Mouse (Mus musculus) lung, adult 2 months (tissue): Measurements from ENCODE around the gene Rasgef1c. TPM values are rescaled to one million over a fixed set of nuclear protein-coding genes. Genes with fewer than 3 reads are reported as not detected.

ENCODE experiments used
- DNase-seq: peaks from one replicate; pipeline ENCODE4 v3.0.0; 2022
- H3K4me1 ChIP-seq: fragments of 200-500 bp; 2 replicates; pipeline ENCODE4 v1.6.1; 2011; ENCODE audit warnings: low read length; ENCODE audit not compliant: control insufficient read depth, insufficient read depth
- H3K4me3 ChIP-seq: fragments of 200-500 bp; replicated peaks from 2 replicates; pipeline ENCODE3; 2011; ENCODE audit warnings: low read depth, mild to moderate bottlenecking, control low read depth, low read length; ENCODE audit errors: extremely low read depth
- CTCF ChIP-seq: fragments of 200-500 bp; IDR thresholded peaks from 2 replicates; pipeline ENCODE4 v1.5.1; 2011; ENCODE audit warnings: mild to moderate bottlenecking, low read length, control low read depth; ENCODE audit not compliant: insufficient read depth
- POLR2A ChIP-seq: fragments of 200-500 bp; IDR thresholded peaks from 2 replicates; pipeline ENCODE4 v1.6.1; 2011; ENCODE audit warnings: low read depth, mild to moderate bottlenecking, control low read depth, low read length, borderline replicate concordance; ENCODE audit errors: extremely low read depth
- WGBS: fragments of 180-500 bp; shearing (Covaris S2); methylation state at CpG from one replicate; pipeline ENCODE4 v1.1.7; 2018; 5-methylcytosine and 5-hydroxymethylcytosine counted together
- polyA plus RNA-seq: library from polyadenylated mRNA; depleted of rRNA; stranded (reverse); fragments of >200 nt; gene quantifications from 2 replicates; pipeline ENCODE4 v1.2.3, GENCODE M21; 2012

Gene Rasgef1c
- polyA plus RNA-seq, 1 experiment: 0.91 TPM

DNA sequence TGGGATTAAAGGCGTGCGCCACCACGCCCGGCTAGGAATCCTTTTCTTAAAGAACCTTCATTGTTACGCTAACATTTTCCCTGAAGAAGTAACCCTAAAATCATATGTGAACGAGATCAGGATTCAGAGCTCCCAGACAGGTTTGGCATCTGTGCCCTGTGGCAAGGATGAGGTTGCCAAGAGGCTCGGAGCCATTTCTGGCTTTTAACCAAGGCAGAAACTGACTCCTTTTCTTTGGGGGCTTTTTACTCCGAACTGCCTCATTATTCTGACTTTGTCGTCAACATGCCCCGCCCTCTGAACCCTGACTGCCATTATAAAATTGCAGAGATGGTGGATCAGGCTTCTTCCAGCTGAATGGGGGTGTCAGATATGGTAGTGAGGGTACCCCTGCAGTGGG is 106.1 kb downstream of the Rasgef1c start:
- WGBS: 84% methylated on average over 10 of the region's 10 CpGs
- no peak for TF ChIP-seq POLR2A
- TF ChIP-seq CTCF: no peak

DNA sequence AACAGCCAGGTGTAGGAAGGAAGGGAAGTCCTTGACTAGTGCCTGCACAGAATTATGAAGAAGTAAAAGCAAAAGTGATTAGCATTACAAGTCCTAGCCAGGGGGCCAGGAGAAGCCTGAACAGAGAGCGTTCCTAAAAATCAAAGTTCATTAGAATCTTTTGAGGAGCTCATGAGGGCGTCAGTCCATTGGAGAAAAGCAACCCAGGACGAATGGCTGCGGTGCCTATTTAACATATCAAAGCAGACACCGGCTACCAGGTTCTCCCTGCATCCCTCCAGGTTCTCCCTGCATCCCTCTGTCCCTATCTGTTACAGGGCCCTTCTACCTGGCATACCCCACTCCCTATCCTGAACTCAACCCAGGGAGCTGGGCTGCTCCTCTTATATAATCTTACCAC is 106.6 kb downstream of the Rasgef1c start:
- WGBS: 61% methylated on average over 5 of the region's 5 CpGs
- no peak for TF ChIP-seq CTCF
- no peak for TF ChIP-seq POLR2A
- no peak for DNase-seq
- Histone ChIP-seq H3K4me1 (no peaks in the 10 kb centered on the region), H3K4me3 (no peak overlapping the region)

More for the DNA sequence above, 106.1 kb downstream of the Rasgef1c start:
- Histone ChIP-seq H3K4me1 (no peaks in the 10 kb centered on the region), H3K4me3 (no peak overlapping the region)
- DNase-seq: no peak

DNA sequence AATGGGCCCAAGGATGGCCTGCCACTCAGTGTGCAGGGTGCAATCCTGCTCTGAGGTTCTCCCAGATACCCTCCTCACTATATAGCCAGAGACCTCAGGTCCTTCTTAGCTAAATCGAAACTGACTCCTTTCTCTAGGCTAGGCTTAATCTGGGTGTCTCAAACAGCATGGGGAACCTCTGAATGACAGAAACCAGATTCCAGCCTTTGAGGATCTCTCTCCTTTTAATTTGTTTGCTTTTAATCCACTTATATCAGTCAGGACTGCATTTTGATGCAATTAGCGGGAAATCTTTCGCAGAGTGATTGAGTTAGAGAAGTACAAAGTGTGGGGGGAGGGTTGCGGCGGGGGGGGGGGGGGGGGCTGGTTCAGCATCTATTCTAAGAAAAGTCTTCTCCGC is 111.4 kb downstream of the Rasgef1c start:
- TF ChIP-seq CTCF: no peak
- DNase-seq: no peak
- 82% methylated on average over 6 of the region's 6 CpGs for WGBS
- H3K4me3 ChIP-seq: no peak overlapping the region
- H3K4me1 ChIP-seq: no peaks in the 10 kb centered on the region

DNA sequence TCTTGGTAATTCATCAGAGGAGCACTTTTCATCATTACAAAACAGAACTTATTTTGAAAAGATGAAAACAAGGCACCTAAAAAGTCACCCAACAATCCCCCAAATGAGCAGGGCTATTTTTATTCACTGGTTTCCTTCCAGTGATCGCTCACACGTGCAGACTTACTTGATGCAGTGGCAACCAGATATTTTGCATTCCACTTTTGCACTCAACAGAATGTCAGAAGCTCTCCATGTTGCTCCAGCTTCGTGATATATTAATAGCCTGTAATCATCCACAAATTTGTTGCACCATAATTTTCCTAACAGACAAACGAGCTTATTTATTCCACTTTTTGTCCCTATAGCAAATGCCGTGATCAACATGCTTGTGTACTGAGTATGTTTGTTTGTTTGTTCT is 114.9 kb downstream of the Rasgef1c start:
- no peak overlapping the region for H3K4me3 ChIP-seq
- no peak for DNase-seq
- TF ChIP-seq POLR2A: no peak
- no peak for TF ChIP-seq CTCF
- no peaks in the 10 kb centered on the region for H3K4me1 ChIP-seq
- WGBS: 51% methylated on average over 5 of the region's 5 CpGs

DNA sequence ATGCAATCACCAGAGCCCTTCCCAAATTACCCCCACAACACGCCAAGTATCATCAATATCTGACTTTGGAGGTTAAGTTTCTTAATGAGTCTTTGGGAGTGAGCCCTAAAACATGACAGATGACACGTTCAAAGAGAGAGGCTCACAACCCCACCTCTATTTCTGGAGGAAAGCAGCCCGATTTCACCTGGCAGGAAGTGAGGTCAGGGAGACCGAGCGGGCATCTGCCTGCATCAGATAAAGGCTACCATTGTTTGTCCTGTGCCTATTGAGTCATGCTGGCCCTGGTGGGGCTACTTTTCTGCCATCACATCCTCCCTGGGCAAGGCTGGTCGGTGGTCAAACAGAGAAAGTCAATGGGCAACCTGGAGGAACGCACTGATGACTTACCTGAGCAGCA is 115.9 kb downstream of the Rasgef1c start:
- no peaks in the 10 kb centered on the region for H3K4me1 ChIP-seq
- DNase-seq: no peak
- TF ChIP-seq POLR2A (no peak), CTCF (no peak)
- WGBS: 47% methylated on average over 7 of the region's 7 CpGs
- H3K4me3 ChIP-seq: no peak overlapping the region

DNA sequence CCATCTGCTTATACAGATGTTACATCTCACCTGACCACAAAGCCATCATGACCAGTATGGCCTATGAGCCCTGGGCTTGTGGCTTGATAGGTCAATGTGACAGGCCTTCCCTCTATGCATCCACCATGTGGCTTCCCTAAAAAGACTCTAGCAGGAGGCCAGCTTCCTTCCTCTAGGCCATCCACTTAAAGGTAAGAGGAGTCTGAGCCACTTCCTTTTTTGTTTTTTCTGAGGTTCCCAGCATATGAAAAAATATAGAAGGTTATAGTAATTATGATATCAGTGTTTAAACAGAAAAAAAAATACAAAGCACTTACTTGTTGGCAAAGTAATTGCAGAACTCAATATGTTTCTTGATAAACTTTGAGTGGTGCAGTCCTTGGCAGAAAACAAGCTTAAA is 117.2 kb downstream of the Rasgef1c start:
- no peaks in the 10 kb centered on the region for H3K4me1 ChIP-seq
- H3K4me3 ChIP-seq: no peak overlapping the region
- no peak for DNase-seq
- no peak for TF ChIP-seq POLR2A
- no peak for TF ChIP-seq CTCF

DNA sequence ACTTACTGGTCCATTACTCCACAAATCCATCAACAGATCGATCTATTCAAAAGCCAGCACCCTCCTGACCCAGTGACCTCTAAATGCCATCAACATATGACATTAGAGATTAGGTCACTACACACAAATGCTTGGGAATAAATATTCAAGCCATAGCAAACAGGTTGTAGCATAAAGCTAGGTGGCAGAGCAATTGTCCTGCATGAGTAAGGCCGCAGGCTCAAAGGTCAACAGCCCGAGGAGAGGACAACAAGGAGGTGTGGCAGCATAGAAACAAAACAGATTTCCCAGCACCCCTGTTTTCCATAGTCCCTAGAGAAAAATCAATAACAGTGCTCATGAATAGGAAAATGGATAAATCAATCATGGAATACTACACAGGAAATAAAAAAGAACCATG is 120.5 kb downstream of the Rasgef1c start:
- no peak for TF ChIP-seq POLR2A
- TF ChIP-seq CTCF: no peak
- Histone ChIP-seq H3K4me3 (no peak overlapping the region), H3K4me1 (peaks cover 12% of the 10 kb centered on the region)
- 74% methylated on average over 3 of the region's 3 CpGs for WGBS
- DNase-seq: no peak

DNA sequence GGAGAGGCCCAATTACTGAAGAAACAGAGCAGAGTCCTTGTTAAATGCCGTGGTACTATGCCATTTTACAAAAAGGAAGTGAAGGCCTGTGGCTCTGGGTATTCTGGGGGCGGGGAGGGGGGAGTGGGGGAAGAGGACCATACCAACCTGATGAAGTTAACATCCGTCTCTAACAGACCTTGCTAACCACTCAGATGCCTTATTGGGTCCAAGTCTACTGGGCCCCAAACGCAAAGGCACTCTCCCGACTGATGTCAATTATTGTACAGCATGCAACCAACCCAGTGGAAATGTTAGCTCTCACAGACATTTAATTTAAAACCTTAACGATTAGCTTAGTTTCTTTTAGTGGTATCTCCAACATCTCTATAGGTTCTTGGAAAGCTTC is 122.8 kb downstream of the Rasgef1c start:
- peaks cover 12% of the 10 kb centered on the region for H3K4me1 ChIP-seq
- TF ChIP-seq POLR2A (no peak), CTCF (no peak)
- H3K4me3 ChIP-seq: no peak overlapping the region
- WGBS: 37% methylated on average over 6 of the region's 6 CpGs
- no peak for DNase-seq

DNA sequence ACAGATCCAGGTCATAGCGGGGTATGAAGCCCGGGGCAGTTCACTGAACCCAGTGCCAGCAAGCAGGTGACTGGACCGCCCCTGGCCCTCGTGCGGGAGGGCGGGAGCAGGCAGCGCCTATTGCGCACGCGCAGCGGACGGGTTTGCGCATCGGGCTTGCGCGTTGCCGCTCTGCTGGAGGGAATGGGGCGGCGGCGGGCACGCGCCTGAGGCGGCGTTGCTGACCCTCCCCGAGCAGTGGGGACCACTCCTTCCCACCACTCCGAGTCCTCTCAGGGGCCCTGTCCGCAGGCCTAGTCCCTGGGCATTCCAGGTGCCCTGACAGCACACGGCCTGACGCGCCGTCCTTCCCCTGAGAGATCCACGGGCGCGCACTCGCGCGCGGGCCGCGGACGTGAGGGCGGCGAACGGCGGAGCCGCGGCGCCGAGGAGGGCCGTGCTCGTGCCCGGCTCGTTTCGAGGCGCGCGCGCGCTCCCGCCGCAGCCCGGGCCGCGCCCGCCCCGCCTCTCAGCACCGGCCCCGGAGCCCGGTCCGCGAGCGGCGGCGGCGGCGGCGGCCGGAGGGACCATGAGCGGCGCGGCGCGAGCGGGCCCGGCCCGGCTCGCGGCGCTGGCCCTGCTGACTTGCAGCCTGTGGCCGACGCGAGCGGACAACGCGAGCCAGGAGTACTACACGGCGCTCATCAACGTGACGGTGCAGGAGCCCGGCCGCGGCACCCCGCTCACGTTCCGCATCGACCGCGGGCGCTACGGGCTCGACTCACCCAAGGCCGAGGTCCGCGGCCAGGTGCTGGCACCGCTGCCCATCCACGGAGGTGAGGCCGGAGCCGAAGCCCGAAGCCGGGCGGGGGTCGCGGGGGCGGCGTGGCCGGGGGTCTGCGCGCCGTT is 123.4 kb downstream of the Rasgef1c start, which contains the start of gene Rnf130:
Rnf130 (plus strand) TSS at position 514 of the 888 bp plus-strand sequence.
- H3K4me1 ChIP-seq: peaks cover 12% of the 10 kb centered on the region
- TF ChIP-seq CTCF (no peak), POLR2A (peak; percentile 37; the same call in 1 of the 2 replicates)
- under 1% methylated on average over 108 of the region's 129 CpGs for WGBS
- peak within 1 kb of the TSS; percentile 99 for H3K4me3 ChIP-seq
- peak; percentile 95 for DNase-seq
